Mouse (Mus musculus) left cerebral cortex, adult 2 months (tissue): ENCODE data around the gene Zfp839. TPM values are rescaled to one million over a fixed set of nuclear protein-coding genes. Genes with fewer than 3 reads are reported as not detected.
A peak's percentile ranks its signal among the peaks of the same experiment; 100 is the strongest.

Source experiments
- DNase-seq, 2 experiments: peaks; one replicate each; pipeline ENCODE4 v3.0.0; 2021 to 2022; ENCODE audit warnings: low spot score in 2 of 2, mixed read lengths in 1 of 2; ENCODE audit errors: extremely low spot score in 1 of 2
- H3K27ac ChIP-seq: fragments of 200-600 bp; 2 replicates; pipeline ENCODE4 v1.8.1; 2022
- H3K4me3 ChIP-seq: fragments of 200-600 bp; 2 replicates; pipeline ENCODE4 v1.8.1; 2022
- CTCF ChIP-seq: fragments of 200-600 bp; IDR thresholded peaks from 2 replicates; pipeline ENCODE4 v1.8.1; 2022; ENCODE audit warnings: antibody characterized with exemption, mild to moderate bottlenecking, moderate library complexity
- intact Hi-C: fragments of 180-260 bp; cut with DNase I; formaldehyde crosslinking; loops from one replicate; pipeline ENCODE4 v1.15.1; 2025
- total RNA-seq, 2 experiments: library from RNA; stranded (reverse); gene quantifications; 2 replicates each; pipeline ENCODE4 v1.2.3; 2021

The Zfp839 gene
- total RNA-seq, 2 experiments from 2014 or later: 11.4 to 12.3 TPM

DNA sequence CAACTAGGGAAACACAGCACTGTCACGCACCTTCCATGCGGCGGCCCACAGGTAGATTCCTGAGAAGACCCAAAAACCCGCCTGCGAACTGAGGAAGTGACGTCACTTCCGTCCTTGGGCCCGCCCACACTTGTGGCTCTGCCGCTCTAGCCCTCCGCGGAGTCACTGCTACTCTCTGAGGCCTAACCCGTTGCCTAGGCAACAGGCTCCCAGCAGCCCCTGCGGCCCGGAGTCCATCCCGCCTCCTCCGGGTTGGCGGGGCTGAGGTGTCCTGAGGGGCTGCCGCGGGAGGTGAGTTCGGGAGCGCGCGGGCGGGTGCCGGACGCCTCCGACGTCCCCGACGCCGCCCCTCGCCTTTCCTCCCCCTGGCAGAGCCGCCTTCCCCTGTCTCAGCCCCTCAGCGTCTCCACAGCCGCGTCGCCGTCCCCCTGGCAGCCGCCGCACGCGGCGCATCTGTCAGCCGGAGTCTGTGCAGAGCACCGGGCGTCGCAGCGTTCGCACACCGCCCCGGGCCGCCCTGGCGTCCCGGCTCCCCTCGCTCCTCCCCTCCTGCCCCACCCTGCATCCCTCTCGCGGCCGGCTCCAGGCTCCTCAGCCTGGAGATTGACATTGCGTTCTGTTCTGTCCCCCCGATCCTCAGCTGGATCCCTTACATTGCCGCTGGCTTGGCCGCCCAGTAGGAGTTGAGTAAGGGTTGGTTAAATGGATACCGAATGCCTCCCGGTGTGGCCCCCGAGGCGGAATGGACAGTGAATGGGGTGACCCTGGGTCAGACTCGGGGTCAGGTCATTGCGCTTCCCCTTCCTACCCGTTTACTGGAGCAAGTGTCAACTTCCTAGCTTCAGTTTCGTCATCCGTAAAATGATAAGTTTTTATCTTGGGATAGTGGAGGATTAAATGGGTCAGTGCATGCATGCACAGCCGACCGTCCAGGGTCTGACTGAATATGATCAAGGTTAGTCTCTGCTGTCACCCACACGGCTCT lies 39.3 kb downstream of the Zfp839 start, which contains the start of the genes Cinp and Tecpr2:
Gene Cinp, minus strand, starts transcription at position 110 of the 985 bp plus-strand sequence.
Gene Tecpr2, plus strand, starts transcription at position 229 of the 985 bp plus-strand sequence.
- TF ChIP-seq CTCF: no peak; the same call in 1 of the 2 replicates
- peak within 1 kb of the TSS; percentile 96 for H3K4me3 ChIP-seq
- intact Hi-C loops: loop anchor here (1.0 to 2.0 kb wide), 2 partner anchors 21 to 39 kb away; partner anchors contain the start of gene Zfp839
- peak within 1 kb of the TSS; percentile 96 for H3K27ac ChIP-seq
- peak; percentile 97 for DNase-seq

DNA sequence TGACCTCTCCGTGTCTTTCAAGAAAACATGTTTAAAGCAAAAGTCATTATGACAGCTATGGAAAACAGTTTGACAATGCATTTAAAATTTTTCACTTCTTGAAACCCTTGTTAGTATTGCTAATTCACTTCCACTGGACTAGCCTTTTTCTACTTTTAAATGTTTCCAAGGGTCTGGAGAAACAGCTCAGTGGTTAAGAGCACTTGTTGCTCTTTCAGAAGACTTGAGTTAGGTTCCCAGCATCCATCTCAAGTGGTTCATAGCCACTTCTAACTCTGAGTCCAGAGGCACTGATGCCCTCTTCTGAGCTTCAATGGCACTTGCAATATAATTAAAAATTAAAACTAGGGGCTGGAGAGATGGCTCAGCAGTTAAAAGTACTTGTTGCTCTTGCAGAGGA lies 41.8 kb downstream of the Zfp839 start:
- no peak; the same call in 1 of the 2 replicates for TF ChIP-seq CTCF
- intact Hi-C loops: no loop called here
- Histone ChIP-seq H3K4me3 (no peak overlapping the region), H3K27ac (no peak overlapping the region)
- DNase-seq: no peak

DNA sequence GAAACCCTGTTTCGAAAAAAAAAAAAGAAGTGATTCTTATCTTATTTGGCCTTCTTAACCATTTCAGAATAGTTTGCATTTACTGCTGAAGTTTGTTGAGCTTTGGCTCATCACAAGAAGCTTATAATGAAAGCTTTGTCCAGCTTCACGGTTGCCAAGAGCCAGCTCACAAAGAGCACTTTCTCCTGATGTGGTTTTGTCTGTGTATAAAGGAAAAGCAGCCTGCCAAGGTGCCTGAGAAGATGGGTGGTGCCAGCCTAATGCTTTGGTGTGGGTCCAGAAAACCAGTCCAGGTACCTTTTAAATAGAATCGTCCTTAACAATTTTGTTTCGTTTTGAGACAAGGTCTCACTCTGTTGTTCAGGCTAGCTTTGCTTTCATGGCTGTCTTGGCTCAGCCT lies 52.1 kb downstream of the Zfp839 start:
- intact Hi-C loops: no loop called here
- no peak for DNase-seq
- TF ChIP-seq CTCF: no peak
- Histone ChIP-seq H3K4me3 (no peak overlapping the region), H3K27ac (peak overlapping the region; percentile 55; the same call in 1 of the 2 replicates)

DNA sequence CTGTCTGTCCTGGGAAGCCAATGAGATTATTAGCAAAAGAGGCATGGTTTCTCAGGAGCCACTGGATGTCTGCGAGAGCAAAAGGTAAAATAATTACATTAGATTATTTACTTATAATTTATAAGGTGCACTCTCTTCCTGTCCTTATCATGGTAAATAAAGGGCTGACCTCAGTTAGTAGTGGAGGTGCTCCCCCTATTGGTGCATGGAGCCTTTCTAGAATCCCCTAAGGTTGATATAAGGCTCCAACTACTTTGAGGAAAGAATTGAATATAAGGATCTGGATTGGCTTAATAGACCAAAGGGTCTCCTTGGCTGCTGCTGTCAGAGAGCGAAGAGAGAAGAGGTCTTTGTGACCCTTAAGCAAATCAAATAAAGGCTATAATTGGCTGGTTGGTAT lies 53.5 kb downstream of the Zfp839 start:
- Histone ChIP-seq H3K27ac (no peak overlapping the region), H3K4me3 (no peak overlapping the region)
- peak; percentile 55 for TF ChIP-seq CTCF
- DNase-seq: no peak
- intact Hi-C loops: no loop called here

DNA sequence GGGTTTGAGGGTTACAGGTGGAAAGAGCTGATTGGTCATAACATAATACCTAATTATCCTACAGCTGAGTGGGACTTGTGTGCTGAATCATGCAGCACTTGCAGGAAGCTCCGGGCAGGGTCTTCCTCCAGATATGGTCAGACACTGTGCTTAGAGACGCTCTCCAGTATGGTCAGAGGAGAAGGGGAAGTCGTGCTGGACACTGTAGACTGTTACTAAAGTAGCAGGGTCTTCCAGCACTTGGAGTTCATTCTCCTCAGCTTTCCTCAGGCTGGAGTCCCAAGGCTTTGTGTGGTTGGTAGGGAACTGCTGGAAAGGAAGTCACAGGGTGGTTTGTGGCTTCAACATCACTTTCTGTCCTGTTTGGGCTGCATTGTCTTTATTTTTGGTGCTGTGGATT lies 57.8 kb downstream of the Zfp839 start:
- intact Hi-C loops: no loop called here
- Histone ChIP-seq H3K27ac (peak overlapping the region; percentile 73), H3K4me3 (no peak overlapping the region)
- no peak for TF ChIP-seq CTCF
- no peak for DNase-seq

DNA sequence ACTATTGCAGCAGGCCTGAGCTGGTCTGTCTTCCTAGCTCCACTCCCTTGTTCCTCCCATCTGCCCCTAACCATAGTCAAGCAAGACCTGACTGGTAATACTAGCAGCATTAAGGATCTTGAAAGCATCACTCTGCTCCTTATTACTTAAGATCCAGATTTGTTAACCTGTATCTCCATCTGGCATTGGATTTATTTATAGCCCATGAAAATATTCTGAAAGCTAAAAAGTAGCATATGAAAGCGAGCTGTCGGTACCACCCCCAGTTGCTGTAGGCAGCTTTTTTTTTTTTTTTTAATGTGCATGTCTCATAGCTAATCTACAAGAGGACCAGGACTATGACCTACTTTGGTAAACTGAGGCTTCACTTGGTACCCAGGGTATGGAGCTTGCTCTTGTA lies 59.9 kb downstream of the Zfp839 start:
- DNase-seq: no peak
- Histone ChIP-seq H3K4me3 (no peak overlapping the region), H3K27ac (peak overlapping the region; percentile 73)
- TF ChIP-seq CTCF: no peak
- intact Hi-C loops: loop anchor here (1.0 kb wide), 1 partner anchor 21 kb away; the partner anchor contains the start of genes Cinp and Tecpr2

DNA sequence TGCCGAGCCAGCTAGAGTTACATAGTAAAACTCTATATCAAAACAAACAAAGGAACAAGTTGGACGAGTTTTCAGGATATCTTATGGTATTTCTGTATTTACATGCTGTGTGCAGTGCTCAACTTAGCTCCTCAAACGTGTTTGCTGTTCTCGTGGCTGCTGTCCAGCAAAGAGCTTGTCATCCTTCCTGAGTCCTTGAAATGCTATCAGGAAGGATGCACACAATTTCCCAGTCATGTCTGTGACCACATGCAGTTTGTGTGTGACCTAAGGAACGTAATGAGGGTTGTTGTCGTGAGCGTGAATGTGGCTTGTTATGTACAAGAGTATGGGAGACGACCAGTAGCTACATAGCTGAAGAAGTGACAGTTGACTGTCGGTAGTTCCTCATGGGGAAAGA lies 65.7 kb downstream of the Zfp839 start:
- Histone ChIP-seq H3K4me3 (no peak overlapping the region), H3K27ac (no peak overlapping the region)
- intact Hi-C loops: no loop called here
- DNase-seq: no peak
- no peak for TF ChIP-seq CTCF

Other genes starting within 250 kb of the Zfp839 start
- 100 to 1,000 TPM; 324 to 346 TPM for gene Dync1h1, start 248.8 kb upstream of the Zfp839 start, total RNA-seq
- gene 1700001K19Rik, start 167.6 kb upstream of the Zfp839 start, total RNA-seq: not detected
- gene Hsp90aa1, start 147.5 kb upstream of the Zfp839 start, total RNA-seq: 1,000 to 10,000 TPM in 1 of 2 experiments, 100 to 1,000 TPM in 1; 993 to 1,084 TPM
- 10 to 100 TPM; 41.1 to 45.4 TPM for gene Wdr20, start 112.3 kb upstream of the Zfp839 start, total RNA-seq
- gene Mok, start 9.3 kb upstream of the Zfp839 start, total RNA-seq: 10 to 100 TPM; 13.0 to 13.3 TPM
- gene Cinp, start 38.9 kb downstream of the Zfp839 start, total RNA-seq: 100 to 1,000 TPM in 1 of 2 experiments, 10 to 100 TPM in 1; 94.4 to 107 TPM
- 10 to 100 TPM; 46.7 to 50.0 TPM for gene Tecpr2, start 39.0 kb downstream of the Zfp839 start, total RNA-seq
- gene Ankrd9, start 128.8 kb downstream of the Zfp839 start, total RNA-seq: 10 to 100 TPM; 18.8 to 21.4 TPM
- 10 to 100 TPM; 16.2 to 19.8 TPM for gene Rcor1, start 189.1 kb downstream of the Zfp839 start, total RNA-seq